Mouse (Mus musculus) hindbrain, embryonic 15.5 days (tissue): ENCODE results near the gene Rcor3. TPM values are rescaled to one million over a fixed set of nuclear protein-coding genes. Genes with fewer than 3 reads are reported as not detected.
A peak's percentile ranks its signal among the peaks of the same experiment; 100 is the strongest.

Experiments
- ATAC-seq: fragments of 200-750 bp; cut with Nextera tagmentation; 2 replicates; pipeline ENCODE4 v1.8.0; 2017; ENCODE audit warnings: low read depth, moderate number of reproducible peaks, moderate TSS enrichment; ENCODE audit not compliant: low FRiP score
- H3K27ac ChIP-seq: fragments of 300-500 bp; sonication (generic); replicated peaks from 2 replicates; pipeline ENCODE4 v1.5.1; 2015; ENCODE audit warnings: mild to moderate bottlenecking, inconsistent platforms
- H3K27me3 ChIP-seq: fragments of 300-500 bp; sonication (generic); 2 replicates; pipeline ENCODE4 v1.6.1; 2015; ENCODE audit warnings: control low read depth, inconsistent platforms
- H3K36me3 ChIP-seq: fragments of 300-500 bp; sonication (generic); 2 replicates; pipeline ENCODE4 v1.6.1; 2015; ENCODE audit warnings: control low read depth, inconsistent platforms
- H3K4me1 ChIP-seq: fragments of 300-500 bp; sonication (generic); replicated peaks from 2 replicates; pipeline ENCODE4 v1.6.1; 2015; ENCODE audit warnings: control low read depth, inconsistent platforms
- H3K4me2 ChIP-seq: fragments of 300-500 bp; sonication (generic); 2 replicates; pipeline ENCODE4 v1.6.1; 2015; ENCODE audit warnings: moderate library complexity, mild to moderate bottlenecking, inconsistent platforms
- H3K4me3 ChIP-seq: fragments of 300-500 bp; sonication (generic); 2 replicates; pipeline ENCODE4 v1.5.1; 2015; ENCODE audit warnings: mild to moderate bottlenecking, inconsistent platforms
- H3K9ac ChIP-seq: fragments of 300-500 bp; sonication (generic); 2 replicates; pipeline ENCODE4 v1.6.1; 2015; ENCODE audit warnings: inconsistent platforms
- H3K9me3 ChIP-seq: fragments of 300-500 bp; sonication (generic); 2 replicates; pipeline ENCODE4 v1.6.1; 2016; ENCODE audit warnings: control low read depth, inconsistent platforms
- WGBS: fragments of 180-500 bp; shearing (Covaris S2); methylation state at CpG from one replicate; pipeline ENCODE4 v1.1.7; 2015; 5-methylcytosine and 5-hydroxymethylcytosine counted together
- polyA plus RNA-seq: library from polyadenylated mRNA; unstranded; fragments of >200 nt; fragmentation: Nextera tagmentation; extraction: Ambion mirVana; gene quantifications from 2 replicates; pipeline ENCODE4 v1.2.1, GENCODE M21; 2015

The Rcor3 gene
- polyA plus RNA-seq, 1 experiment from 2014 or later: 41.8 TPM

DNA sequence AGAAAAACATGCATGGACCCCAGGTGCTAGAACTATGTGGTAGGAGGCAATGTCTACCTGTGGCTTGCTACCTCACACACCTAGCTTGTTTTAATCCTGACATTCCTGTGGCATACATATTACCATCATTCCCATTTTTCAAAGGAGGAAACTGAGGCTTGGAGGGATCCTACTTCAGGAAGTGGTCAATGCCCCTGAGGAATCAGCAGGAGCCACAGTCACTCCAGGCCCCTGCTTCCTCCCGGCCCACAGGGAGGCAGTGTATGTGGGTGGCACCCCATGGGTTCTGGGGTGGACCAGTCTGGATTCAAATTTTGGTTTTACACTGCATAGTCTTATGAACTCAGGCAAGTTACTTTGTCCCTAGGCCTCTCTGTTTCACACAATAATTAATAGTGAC is 58.7 kb downstream of the Rcor3 start:
- Histone ChIP-seq H3K36me3 (no peaks in the 10 kb centered on the region), H3K27me3 (no peaks in the 10 kb centered on the region), H3K9me3 (no peaks in the 10 kb centered on the region), H3K4me2 (no peak overlapping the region), H3K9ac (no peak overlapping the region), H3K4me3 (no peak overlapping the region), H3K27ac (no peak overlapping the region), H3K4me1 (no peaks in the 10 kb centered on the region)
- 84% methylated on average over 1 of the region's 1 CpGs for WGBS
- ATAC-seq: no peak

DNA sequence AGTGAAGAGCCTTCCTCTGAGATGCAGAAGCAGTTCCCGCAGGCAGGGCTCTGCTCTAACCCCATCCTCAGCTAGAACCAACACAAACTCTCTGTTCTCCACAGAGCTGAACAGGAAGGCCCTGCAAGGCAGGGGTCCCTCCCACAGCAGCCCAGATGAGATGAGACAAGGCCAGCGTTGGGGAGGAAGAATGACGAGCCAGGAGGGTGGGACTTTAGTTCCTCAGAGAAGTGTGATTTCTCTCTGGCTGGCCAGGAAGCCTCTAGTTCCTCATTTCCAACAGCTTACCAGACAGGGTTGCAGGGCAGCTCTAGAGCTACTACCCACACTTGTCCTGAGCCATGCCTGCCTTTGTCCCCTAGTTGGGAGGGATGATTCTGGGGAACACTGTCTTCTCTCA is 59.5 kb downstream of the Rcor3 start:
- Histone ChIP-seq H3K4me3 (no peak overlapping the region), H3K4me2 (no peak overlapping the region), H3K27me3 (no peaks in the 10 kb centered on the region), H3K27ac (0 out of 2 replicates have a peak overlapping the region, but pooled peaks have one; percentile 34), H3K9ac (no peak overlapping the region), H3K9me3 (no peaks in the 10 kb centered on the region), H3K36me3 (no peaks in the 10 kb centered on the region), H3K4me1 (no peaks in the 10 kb centered on the region)
- WGBS: 60% methylated on average over 3 of the region's 3 CpGs
- ATAC-seq: no peak

DNA sequence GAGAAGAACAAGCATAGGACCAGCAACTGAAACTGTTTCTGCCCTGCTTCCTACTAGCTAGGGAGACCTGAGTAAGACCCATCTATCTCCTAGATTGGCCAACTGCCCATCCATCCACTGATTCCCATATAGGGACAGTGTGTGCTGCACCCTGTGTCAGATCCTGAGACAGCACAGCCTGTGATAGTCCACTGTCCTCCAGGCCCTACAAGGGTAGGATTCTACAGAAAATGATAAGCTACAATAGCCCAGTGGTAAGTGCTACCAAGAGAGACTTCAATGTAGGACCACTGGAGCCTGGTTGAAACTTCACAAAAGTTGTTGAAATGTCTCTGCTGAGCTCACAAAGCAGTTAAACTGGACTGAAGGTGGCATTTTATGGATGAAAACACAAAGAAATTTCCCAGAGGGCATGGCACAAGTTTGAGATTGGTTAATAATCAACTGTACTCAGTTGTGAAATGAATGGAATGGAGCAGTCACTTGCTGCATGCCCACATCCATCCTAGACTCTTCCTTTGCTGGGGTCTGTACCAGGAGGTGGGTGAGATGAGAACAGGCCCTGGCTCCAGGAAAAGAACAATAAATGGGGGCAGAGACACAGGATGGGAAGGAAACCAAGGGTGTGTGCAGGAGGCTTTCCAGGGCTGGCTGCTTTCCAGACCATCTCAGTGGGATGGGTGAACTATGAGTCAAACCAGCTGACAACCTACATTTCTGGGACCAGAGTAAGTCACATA is 60.9 kb downstream of the Rcor3 start:
- Histone ChIP-seq H3K9ac (no peak overlapping the region), H3K36me3 (no peaks in the 10 kb centered on the region), H3K4me1 (no peaks in the 10 kb centered on the region), H3K27me3 (no peaks in the 10 kb centered on the region), H3K4me3 (no peak overlapping the region), H3K9me3 (no peaks in the 10 kb centered on the region), H3K4me2 (no peak overlapping the region), H3K27ac (no peak overlapping the region)
- no peak for ATAC-seq

DNA sequence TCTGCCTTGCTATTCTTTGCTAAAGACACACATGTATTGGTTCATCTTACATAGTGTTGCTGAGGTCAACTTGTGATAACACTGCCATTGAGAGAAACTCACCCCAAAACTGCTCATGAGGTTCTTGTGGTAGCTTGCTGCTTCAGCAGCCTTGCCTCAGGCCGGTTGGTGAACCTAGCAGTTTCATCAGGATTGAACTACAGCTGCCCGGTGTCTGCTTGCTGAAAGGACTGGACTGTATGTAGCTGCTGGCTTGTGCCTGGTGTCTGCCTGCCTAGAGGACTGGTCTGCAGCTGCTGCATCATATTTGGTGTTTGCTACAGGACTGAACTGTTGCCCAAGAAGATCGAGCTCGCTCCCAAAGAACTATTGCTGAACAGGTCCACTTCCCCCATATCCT is 61.8 kb downstream of the Rcor3 start:
- H3K4me2 ChIP-seq: no peak overlapping the region
- H3K9me3 ChIP-seq: no peaks in the 10 kb centered on the region
- no peak overlapping the region for H3K9ac ChIP-seq
- no peaks in the 10 kb centered on the region for H3K27me3 ChIP-seq
- no peak for ATAC-seq
- 85% methylated on average over 4 of the region's 4 CpGs for WGBS
- no peaks in the 10 kb centered on the region for H3K36me3 ChIP-seq
- no peaks in the 10 kb centered on the region for H3K4me1 ChIP-seq
- no peak overlapping the region for H3K4me3 ChIP-seq
- no peak overlapping the region for H3K27ac ChIP-seq

DNA sequence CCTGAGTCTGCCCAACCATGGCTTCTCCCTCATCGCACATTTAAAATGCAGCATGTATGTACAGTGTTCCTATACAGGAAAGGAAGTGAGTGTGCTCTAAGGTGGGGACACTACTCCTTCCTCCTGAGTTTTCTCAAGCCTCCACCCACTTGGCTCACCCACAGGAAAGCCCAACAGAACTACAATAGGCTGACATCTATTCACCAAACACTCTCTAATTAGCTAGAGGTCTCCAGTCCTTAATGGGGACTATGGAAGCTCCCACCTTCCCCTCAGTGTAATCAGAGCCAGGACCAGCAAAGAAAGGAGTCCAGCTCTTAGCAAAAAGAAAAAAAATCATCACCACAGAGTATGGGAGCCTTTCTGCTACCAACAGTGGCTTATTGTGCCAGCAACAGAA is 63.0 kb downstream of the Rcor3 start:
- no peak overlapping the region for H3K4me2 ChIP-seq
- no peak for ATAC-seq
- 67% methylated on average over 1 of the region's 1 CpGs for WGBS

DNA sequence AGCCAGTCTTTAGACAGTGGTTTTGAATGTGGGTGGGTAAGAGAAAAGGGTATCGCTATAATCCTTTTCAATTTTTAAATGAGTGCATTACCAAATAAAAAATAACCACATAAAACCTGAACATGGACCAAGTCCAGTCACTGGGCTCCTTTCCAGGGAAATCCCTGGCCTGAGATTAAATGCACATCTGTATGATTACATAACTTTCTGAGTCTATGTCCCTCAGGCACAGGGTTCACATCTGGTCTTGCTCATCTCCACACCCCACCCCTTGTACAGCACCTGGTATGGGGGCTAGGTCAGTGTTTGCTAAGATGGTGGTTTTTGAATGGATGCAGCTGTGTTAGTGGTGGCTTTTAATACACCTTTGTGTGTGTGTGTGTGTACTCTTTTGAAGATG is 65.4 kb downstream of the Rcor3 start:
- H3K27me3 ChIP-seq: no peaks in the 10 kb centered on the region
- H3K4me1 ChIP-seq: peaks cover 12% of the 10 kb centered on the region
- no peak overlapping the region for H3K4me2 ChIP-seq
- no peaks in the 10 kb centered on the region for H3K9me3 ChIP-seq
- H3K9ac ChIP-seq: no peak overlapping the region
- H3K4me3 ChIP-seq: no peak overlapping the region
- no peak overlapping the region for H3K27ac ChIP-seq
- no peak for ATAC-seq
- H3K36me3 ChIP-seq: no peaks in the 10 kb centered on the region
- 100% methylated on average over 1 of the region's 1 CpGs for WGBS

More for the DNA sequence above, 63.0 kb downstream of the Rcor3 start:
- H3K9ac ChIP-seq: no peak overlapping the region
- 0 out of 2 replicates have a peak overlapping the region, but pooled peaks have one; percentile 8 for H3K27ac ChIP-seq
- H3K36me3 ChIP-seq: no peaks in the 10 kb centered on the region
- H3K4me3 ChIP-seq: no peak overlapping the region
- no peaks in the 10 kb centered on the region for H3K9me3 ChIP-seq
- peaks cover 12% of the 10 kb centered on the region for H3K4me1 ChIP-seq
- H3K27me3 ChIP-seq: no peaks in the 10 kb centered on the region

DNA sequence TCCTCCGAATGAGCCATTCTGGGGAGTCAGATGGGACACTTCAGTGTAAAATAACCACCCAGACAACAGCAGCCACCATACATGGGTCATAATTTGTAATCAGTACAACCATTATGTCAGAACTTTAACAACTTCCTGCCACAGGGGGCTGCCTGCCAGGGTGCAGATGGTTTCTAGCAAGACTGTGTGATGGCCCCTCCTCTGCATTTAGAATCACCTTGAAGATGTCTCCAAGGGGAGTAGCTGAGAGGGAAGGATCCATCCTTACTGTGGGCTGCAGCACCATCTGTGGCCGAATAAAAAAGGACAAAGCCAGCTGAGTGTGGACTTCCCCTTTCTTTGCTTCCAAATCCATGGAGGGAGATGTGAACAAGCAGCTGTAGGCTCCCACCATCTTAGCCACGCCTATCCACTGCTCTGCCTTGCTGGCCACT is 67.2 kb downstream of the Rcor3 start:
- Histone ChIP-seq H3K4me3 (no peak overlapping the region), H3K4me2 (peak overlapping the region; percentile 9; the same call in 1 of the 2 replicates), H3K4me1 (peaks cover 12% of the 10 kb centered on the region), H3K9me3 (no peaks in the 10 kb centered on the region), H3K36me3 (no peaks in the 10 kb centered on the region), H3K27ac (no peak overlapping the region; the same call in 1 of the 2 replicates), H3K27me3 (no peaks in the 10 kb centered on the region), H3K9ac (no peak overlapping the region)
- ATAC-seq: no peak
- WGBS: 61% methylated on average over 3 of the region's 3 CpGs

DNA sequence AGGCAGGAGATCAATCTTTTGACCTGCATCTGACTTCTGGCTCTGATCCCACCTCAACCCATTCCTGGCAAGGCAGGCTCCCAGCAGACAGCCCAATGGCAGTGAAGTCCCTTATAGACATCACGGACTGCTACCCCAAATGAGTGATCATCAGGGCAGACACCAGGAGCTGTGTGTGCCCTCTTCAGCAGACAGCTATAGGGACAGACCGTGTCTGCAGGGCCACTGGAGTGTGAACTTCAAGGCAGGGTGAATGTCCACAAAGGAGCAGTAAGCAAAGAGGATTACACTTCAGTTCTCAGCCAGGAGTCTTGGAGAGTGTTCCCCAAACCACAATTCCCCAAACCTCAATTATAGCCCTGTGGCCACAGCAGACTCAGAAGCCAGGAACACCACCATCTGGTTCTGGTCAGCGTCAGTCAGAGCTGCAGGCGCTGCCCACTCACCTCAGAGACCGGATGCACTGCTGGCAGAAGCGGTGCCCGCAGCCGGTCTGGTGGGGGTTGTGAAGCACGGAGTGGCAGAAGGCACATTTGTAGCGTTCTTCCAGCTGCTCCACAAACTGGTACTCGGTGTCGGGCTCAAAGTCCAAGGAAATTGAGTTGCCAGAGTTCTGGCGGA is 67.8 kb downstream of the Rcor3 start:
- H3K9me3 ChIP-seq: no peaks in the 10 kb centered on the region
- H3K27ac ChIP-seq: no peak overlapping the region; the same call in 1 of the 2 replicates
- H3K4me2 ChIP-seq: peak overlapping the region; percentile 9; the same call in 1 of the 2 replicates
- H3K4me3 ChIP-seq: no peak overlapping the region
- H3K27me3 ChIP-seq: no peaks in the 10 kb centered on the region
- H3K9ac ChIP-seq: no peak overlapping the region
- peak; percentile 48; the same call in 1 of the 2 replicates for ATAC-seq
- H3K36me3 ChIP-seq: no peaks in the 10 kb centered on the region
- peaks cover 12% of the 10 kb centered on the region for H3K4me1 ChIP-seq
- WGBS: 47% methylated on average over 13 of the region's 13 CpGs

DNA sequence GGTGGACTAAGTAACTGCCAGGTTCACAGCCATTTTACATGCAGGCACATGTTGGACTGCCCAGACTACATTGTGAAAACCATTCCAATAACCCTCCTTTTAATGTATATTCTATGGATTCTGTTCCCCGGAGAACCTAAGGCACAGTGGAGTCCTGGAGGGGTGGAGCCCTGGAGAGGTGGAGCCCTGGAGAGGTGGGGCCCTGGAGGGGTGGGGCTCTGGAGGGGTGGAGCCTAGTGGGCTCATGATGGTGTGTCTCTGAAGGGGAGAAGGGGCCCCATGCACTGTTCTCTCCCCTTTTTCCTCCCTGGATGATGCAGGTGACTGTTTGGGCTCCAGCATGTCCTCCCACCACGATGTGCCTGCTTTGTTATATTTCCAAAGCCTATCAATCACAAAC is 69.7 kb downstream of the Rcor3 start:
- no peak overlapping the region for H3K4me2 ChIP-seq
- ATAC-seq: no peak
- H3K27me3 ChIP-seq: no peaks in the 10 kb centered on the region
- peaks cover 12% of the 10 kb centered on the region for H3K4me1 ChIP-seq
- no peaks in the 10 kb centered on the region for H3K36me3 ChIP-seq
- H3K27ac ChIP-seq: no peak overlapping the region
- no peaks in the 10 kb centered on the region for H3K9me3 ChIP-seq
- no peak overlapping the region for H3K9ac ChIP-seq
- 58% methylated on average over 2 of the region's 2 CpGs for WGBS
- no peak overlapping the region for H3K4me3 ChIP-seq

DNA sequence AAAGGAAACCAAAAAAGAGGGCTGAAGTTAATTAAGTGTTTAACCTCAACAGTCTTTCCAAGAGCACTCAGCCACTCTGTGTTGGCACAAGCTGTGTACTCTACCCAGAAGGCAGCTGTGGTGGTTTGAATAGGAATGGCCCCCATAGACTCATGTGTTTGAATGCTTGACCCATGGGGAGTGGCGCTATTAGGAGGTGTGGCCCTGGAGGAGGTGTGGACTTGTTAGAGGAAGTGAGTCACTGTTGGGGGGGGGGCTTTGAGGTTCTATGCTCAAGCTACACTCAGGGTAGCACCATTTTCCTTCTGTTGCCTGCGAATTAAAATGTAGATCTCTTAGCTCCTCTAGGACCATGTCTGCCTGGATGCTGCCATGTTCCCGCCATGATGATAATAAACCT is 70.9 kb downstream of the Rcor3 start:
- WGBS: 92% methylated on average over 3 of the region's 3 CpGs

DNA sequence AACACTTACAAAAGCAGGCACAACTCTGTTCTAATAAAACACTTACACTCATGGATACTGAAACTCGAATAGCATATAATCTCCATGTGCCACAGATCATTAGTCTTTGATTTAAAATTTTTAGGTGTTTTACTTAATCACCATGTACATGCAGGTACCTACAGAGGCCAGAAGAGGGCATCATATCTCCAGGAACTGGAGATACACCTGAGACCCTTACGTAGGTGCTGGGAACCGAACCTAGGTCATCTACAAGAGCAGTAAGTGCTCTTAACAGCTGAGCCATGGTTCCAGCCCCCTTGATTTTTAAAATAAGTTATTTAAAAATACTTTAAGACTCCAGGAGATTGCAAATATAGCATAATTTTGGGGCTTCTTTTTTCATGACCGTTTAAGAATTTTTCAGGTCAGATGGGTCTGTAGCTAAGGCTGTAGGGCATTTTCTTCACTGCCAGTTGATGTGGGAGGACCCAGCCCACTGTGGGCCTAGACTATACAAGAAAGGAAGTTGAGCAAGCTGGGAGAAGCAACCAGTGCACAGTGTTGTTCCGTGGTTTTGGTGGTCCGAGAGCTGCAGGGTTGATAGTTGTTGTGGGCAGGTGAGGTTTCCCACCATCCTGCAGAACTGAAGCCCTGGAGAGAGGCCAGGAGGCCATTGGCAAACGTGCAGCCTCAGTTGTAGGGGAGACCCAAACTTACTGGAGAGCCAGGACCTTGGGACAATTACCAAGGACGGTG is 74.5 kb downstream of the Rcor3 start:
- Histone ChIP-seq H3K36me3 (no peaks in the 10 kb centered on the region), H3K4me1 (no peaks in the 10 kb centered on the region), H3K27ac (no peak overlapping the region), H3K4me2 (no peak overlapping the region), H3K4me3 (no peak overlapping the region), H3K9ac (no peak overlapping the region), H3K27me3 (no peaks in the 10 kb centered on the region), H3K9me3 (no peaks in the 10 kb centered on the region)
- 92% methylated on average over 8 of the region's 8 CpGs for WGBS
- ATAC-seq: no peak

More for the DNA sequence above, 70.9 kb downstream of the Rcor3 start:
- Histone ChIP-seq H3K4me2 (no peak overlapping the region), H3K27ac (no peak overlapping the region), H3K4me1 (peaks cover 12% of the 10 kb centered on the region), H3K4me3 (no peak overlapping the region), H3K36me3 (no peaks in the 10 kb centered on the region), H3K9ac (no peak overlapping the region), H3K9me3 (no peaks in the 10 kb centered on the region), H3K27me3 (no peaks in the 10 kb centered on the region)
- no peak for ATAC-seq

DNA sequence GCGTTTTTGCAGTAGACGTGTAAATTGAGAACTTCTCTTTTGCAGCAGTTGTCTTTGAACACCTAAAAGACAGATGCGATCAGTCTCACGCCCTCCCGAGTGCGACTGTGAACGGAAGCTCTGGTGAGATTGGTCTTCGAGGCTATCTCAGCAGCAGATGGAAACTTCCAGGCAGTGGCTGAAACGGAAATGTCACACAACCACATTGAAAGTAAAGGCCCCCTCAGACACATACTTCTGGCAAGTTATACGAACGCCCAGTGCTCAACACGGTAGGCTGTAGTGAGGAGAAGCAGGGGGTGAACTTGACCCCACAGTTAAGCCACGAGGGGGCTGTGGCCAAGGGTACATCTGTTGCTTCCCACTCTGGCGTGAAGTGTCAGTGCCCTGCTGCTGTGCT is 75.2 kb downstream of the Rcor3 start:
- no peaks in the 10 kb centered on the region for H3K27me3 ChIP-seq
- no peaks in the 10 kb centered on the region for H3K9me3 ChIP-seq
- no peaks in the 10 kb centered on the region for H3K36me3 ChIP-seq
- no peak overlapping the region for H3K9ac ChIP-seq
- no peak overlapping the region for H3K4me2 ChIP-seq
- H3K4me1 ChIP-seq: no peaks in the 10 kb centered on the region
- H3K27ac ChIP-seq: no peak overlapping the region
- ATAC-seq: no peak
- no peak overlapping the region for H3K4me3 ChIP-seq
- WGBS: 88% methylated on average over 14 of the region's 14 CpGs
